Mouse (Mus musculus) MEL (cell line): ENCODE measurements around the gene Vsig8. TPM values are rescaled to one million over a fixed set of nuclear protein-coding genes. Genes with fewer than 3 reads are reported as not detected.

Experiments
- DNase-seq: peaks from one replicate; pipeline ENCODE4 v3.0.0; 2011; ENCODE audit warnings: low read depth, low spot score
- H3K27ac ChIP-seq: 2 replicates; pipeline ENCODE4 v1.5.1; 2012; ENCODE audit warnings: low read depth, mild to moderate bottlenecking, control low read depth, low read length, moderate library complexity; ENCODE audit not compliant: control insufficient read depth
- H3K27me3 ChIP-seq, 2 experiments: fragments of 150-350 bp in 1 of 2; sonication (generic) in 1 of 2; 2 replicates each; pipeline ENCODE4 v1.6.1; 2012; ENCODE audit warnings: low read length in 2 of 2, mild to moderate bottlenecking in 2 of 2, improper control_type of control experiment in 1 of 2, moderate library complexity in 1 of 2; ENCODE audit not compliant: insufficient read depth in 2 of 2, control insufficient read depth in 1 of 2
- H3K36me3 ChIP-seq, 2 experiments: 2 replicates each; pipeline ENCODE4 v1.6.1; 2012 to 2014; ENCODE audit warnings: low read length in 2 of 2, improper control_type of control experiment in 1 of 2, inconsistent platforms in 1 of 2, mild to moderate bottlenecking in 1 of 2; ENCODE audit not compliant: insufficient read depth in 2 of 2, control insufficient read depth in 1 of 2
- H3K4me1 ChIP-seq, 2 experiments: fragments of 150-350 bp in 1 of 2; sonication (generic) in 1 of 2; 2 replicates each; pipeline ENCODE4 v1.6.1; 2012; ENCODE audit warnings: low read length in 2 of 2, improper control_type of control experiment in 1 of 2, mild to moderate bottlenecking in 1 of 2; ENCODE audit not compliant: insufficient read depth in 2 of 2, control insufficient read depth in 1 of 2
- H3K4me3 ChIP-seq, 2 experiments: fragments of 150-350 bp in 1 of 2; sonication (generic) in 1 of 2; 2 replicates each; pipeline ENCODE4 v1.5.1; 2012; ENCODE audit warnings: low read depth in 2 of 2, low read length in 2 of 2, mild to moderate bottlenecking in 2 of 2, moderate library complexity in 2 of 2, control low read depth in 1 of 2, improper control_type of control experiment in 1 of 2; ENCODE audit not compliant: control insufficient read depth in 1 of 2, insufficient read depth in 1 of 2
- H3K79me2 ChIP-seq: 2 replicates; pipeline ENCODE4 v1.6.1; 2012; ENCODE audit warnings: mild to moderate bottlenecking, low read length, moderate library complexity; ENCODE audit not compliant: control insufficient read depth, poor library complexity, insufficient read depth
- H3K9ac ChIP-seq: 2 replicates; pipeline ENCODE4 v1.6.1; 2012; ENCODE audit warnings: low read depth, mild to moderate bottlenecking, control low read depth, low read length, moderate library complexity; ENCODE audit not compliant: control insufficient read depth, poor library complexity, severe bottlenecking
- H3K9me3 ChIP-seq: fragments of 150-350 bp; sonication (generic); replicated peaks from 2 replicates; pipeline ENCODE4 v1.6.1; 2012; ENCODE audit warnings: mild to moderate bottlenecking, low read length, improper control_type of control experiment, moderate library complexity; ENCODE audit not compliant: insufficient read depth
- BHLHE40 ChIP-seq: IDR thresholded peaks from 2 replicates; pipeline ENCODE4 v1.6.1; 2012; ENCODE audit warnings: low read depth, mild to moderate bottlenecking, inconsistent platforms, low read length, improper control_type of control experiment, borderline replicate concordance
- CHD1 ChIP-seq: IDR thresholded peaks from 2 replicates; pipeline ENCODE4 v1.6.1; 2012; ENCODE audit warnings: low read depth, mild to moderate bottlenecking, inconsistent platforms, low read length, improper control_type of control experiment
- CHD2 ChIP-seq: IDR thresholded peaks from 2 replicates; pipeline ENCODE4 v1.6.1; 2011; ENCODE audit warnings: low read length, improper control_type of control experiment
- E2F4 ChIP-seq: IDR thresholded peaks from 2 replicates; pipeline ENCODE4 v1.6.1; 2011; ENCODE audit warnings: low read depth, low read length, improper control_type of control experiment, borderline replicate concordance
- EP300 ChIP-seq, 2 experiments: IDR thresholded peaks; 2 replicates each; pipeline ENCODE4 v1.6.1; 2011; ENCODE audit warnings: improper control_type of control experiment in 2 of 2, low read length in 2 of 2, low read depth in 1 of 2, mild to moderate bottlenecking in 1 of 2
- ETS1 ChIP-seq: IDR thresholded peaks from 2 replicates; pipeline ENCODE4 v1.6.1; 2012; ENCODE audit warnings: low read depth, mild to moderate bottlenecking, inconsistent platforms, low read length, improper control_type of control experiment, moderate library complexity
- GABPA ChIP-seq: IDR thresholded peaks from 2 replicates; pipeline ENCODE4 v1.6.1; 2012; ENCODE audit warnings: low read depth, mild to moderate bottlenecking, inconsistent platforms, low read length, improper control_type of control experiment, moderate library complexity
- GATA1 ChIP-seq: IDR thresholded peaks from 2 replicates; pipeline ENCODE4 v1.6.1; 2011; ENCODE audit warnings: low read depth, low read length, improper control_type of control experiment
- HCFC1 ChIP-seq: IDR thresholded peaks from 2 replicates; pipeline ENCODE4 v1.6.1; 2012; ENCODE audit warnings: low read depth, mild to moderate bottlenecking, inconsistent platforms, low read length, improper control_type of control experiment, moderate library complexity
- JUND ChIP-seq: IDR thresholded peaks from 2 replicates; pipeline ENCODE4 v1.6.1; 2011; ENCODE audit warnings: low read depth, mild to moderate bottlenecking, improper control_type of control experiment, low read length
- MAZ ChIP-seq: IDR thresholded peaks from 2 replicates; pipeline ENCODE4 v1.6.1; 2012; ENCODE audit warnings: low read depth, mild to moderate bottlenecking, inconsistent platforms, low read length, improper control_type of control experiment
- MEF2A ChIP-seq: IDR thresholded peaks from 2 replicates; pipeline ENCODE4 v1.6.1; 2014; ENCODE audit warnings: low read depth, mild to moderate bottlenecking, inconsistent platforms, low read length, improper control_type of control experiment; ENCODE audit not compliant: poor library complexity, insufficient replicate concordance, severe bottlenecking; ENCODE audit errors: extremely low read depth
- MXI1 ChIP-seq: IDR thresholded peaks from 2 replicates; pipeline ENCODE4 v1.6.1; 2011; ENCODE audit warnings: mild to moderate bottlenecking, low read depth, low read length, improper control_type of control experiment
- MYB ChIP-seq: IDR thresholded peaks from 2 replicates; pipeline ENCODE4 v1.6.1; 2011; ENCODE audit warnings: mild to moderate bottlenecking, low read depth, low read length, improper control_type of control experiment
- MYC ChIP-seq: IDR thresholded peaks from 2 replicates; pipeline ENCODE4 v1.6.1; 2011; ENCODE audit warnings: low read depth, mild to moderate bottlenecking, low read length, improper control_type of control experiment, moderate library complexity
- POLR2A ChIP-seq, 2 experiments: IDR thresholded peaks; 2 replicates each; pipeline ENCODE4 v1.6.1; 2011 to 2012; ENCODE audit warnings: low read length in 2 of 2, mild to moderate bottlenecking in 2 of 2, control low read depth in 1 of 2, improper control_type of control experiment in 1 of 2, low read depth in 1 of 2, moderate library complexity in 1 of 2; ENCODE audit not compliant: control insufficient read depth in 1 of 2, insufficient read depth in 1 of 2, poor library complexity in 1 of 2
- POLR2AphosphoS2 ChIP-seq: IDR thresholded peaks from 2 replicates; pipeline ENCODE4 v1.6.1; 2011; ENCODE audit warnings: low read length, improper control_type of control experiment
- RAD21 ChIP-seq: IDR thresholded peaks from 2 replicates; pipeline ENCODE4 v1.6.1; 2011; ENCODE audit warnings: mild to moderate bottlenecking, low read depth, low read length, improper control_type of control experiment
- SIN3A ChIP-seq: IDR thresholded peaks from 2 replicates; pipeline ENCODE4 v1.6.1; 2012; ENCODE audit warnings: low read length, improper control_type of control experiment, inconsistent platforms
- SMC3 ChIP-seq: IDR thresholded peaks from 2 replicates; pipeline ENCODE4 v1.6.1; 2011; ENCODE audit warnings: low read depth, low read length, improper control_type of control experiment
- TAL1 ChIP-seq: IDR thresholded peaks from 2 replicates; pipeline ENCODE4 v1.6.1; 2012; ENCODE audit warnings: mild to moderate bottlenecking, inconsistent platforms, low read length, moderate library complexity, mixed read lengths
- TCF12 ChIP-seq: IDR thresholded peaks from 2 replicates; pipeline ENCODE4 v1.6.1; 2014; ENCODE audit warnings: low read depth, mild to moderate bottlenecking, inconsistent platforms, low read length, improper control_type of control experiment, moderate library complexity
- UBTF ChIP-seq: IDR thresholded peaks from 2 replicates; pipeline ENCODE4 v1.6.1; 2012; ENCODE audit warnings: low read depth, mild to moderate bottlenecking, inconsistent platforms, low read length, improper control_type of control experiment, moderate library complexity, borderline replicate concordance; ENCODE audit not compliant: insufficient read depth
- USF1 ChIP-seq: IDR thresholded peaks from 2 replicates; pipeline ENCODE4 v1.6.1; 2014; ENCODE audit warnings: low read depth, mild to moderate bottlenecking, inconsistent platforms, low read length, improper control_type of control experiment, moderate library complexity
- USF2 ChIP-seq, 2 experiments: IDR thresholded peaks; 2 replicates each; pipeline ENCODE4 v1.6.1; 2011 to 2012; ENCODE audit warnings: improper control_type of control experiment in 2 of 2, low read length in 2 of 2, borderline replicate concordance in 1 of 2, inconsistent platforms in 1 of 2, low read depth in 1 of 2, mild to moderate bottlenecking in 1 of 2; ENCODE audit not compliant: insufficient read depth in 1 of 2
- ZMIZ1 ChIP-seq: IDR thresholded peaks from 2 replicates; pipeline ENCODE4 v1.6.1; 2012; ENCODE audit warnings: low read depth, mild to moderate bottlenecking, inconsistent platforms, low read length, improper control_type of control experiment, moderate library complexity
- ZNF384 ChIP-seq: IDR thresholded peaks from 2 replicates; pipeline ENCODE4 v1.6.1; 2012; ENCODE audit warnings: low read depth, mild to moderate bottlenecking, inconsistent platforms, low read length, improper control_type of control experiment
- polyA plus RNA-seq, 2 experiments: library from polyadenylated mRNA; stranded (reverse) in 1 of 2; unstranded in 1 of 2; fragments of >175 nt in 1 of 2; fragments of >200 nt in 1 of 2; gene quantifications; 2 replicates each; pipeline versions ENCODE4 v1.2.1 to v1.2.4; 2012; ENCODE audit warnings: low replicate concordance in 2 of 2, low read depth in 1 of 2; ENCODE audit not compliant: insufficient read length in 2 of 2, insufficient read depth in 1 of 2, missing spikeins in 1 of 2
- total RNA-seq: library from RNA; depleted of rRNA; stranded (reverse); fragments of 300-350 nt; gene quantifications from 2 replicates; pipeline ENCODE4 v1.2.3, GENCODE M21; 2012

The Vsig8 gene
- total and polyA plus RNA-seq, 3 experiments = not detected

GRCm38 (mm10) chr1:172508172-172508571, 47.6 kb upstream of the Vsig8 start (continued):
- TF ChIP-seq POLR2AphosphoS2 (no peak), SIN3A (peak; percentile 77)

GRCm38 (mm10) chr1:172509235-172509634, 46.5 kb upstream of the Vsig8 start:
- H3K79me2 ChIP-seq = peaks cover 6% of the 10 kb centered on the region
- no peak overlapping the region for H3K9ac ChIP-seq
- H3K4me1 ChIP-seq = peaks cover 6 to 32% of the 10 kb centered on the region in 2 experiments
- TF ChIP-seq USF1 (no peak), HCFC1 (no peak), MYB (no peak), POLR2AphosphoS2 (no peak), RAD21 (no peak), USF2 (IDR thresholded peaks at IDR 0.05; ENCODE audit: borderline replicate concordance in 1 of 2, insufficient read depth in 1 of 2, low read depth in 1 of 2, low read length in 2 of 2) (no peak), SMC3 (no peak), POLR2A (IDR thresholded peaks at IDR 0.05; ENCODE audit: control insufficient read depth in 1 of 2, insufficient read depth in 1 of 2, low read depth in 1 of 2, low read length in 2 of 2, poor library complexity in 1 of 2) (no peak), TAL1 (no peak), MEF2A (no peak), MAZ (no peak), ZMIZ1 (no peak), EP300 (IDR thresholded peaks at IDR 0.05; ENCODE audit: low read depth in 1 of 2, low read length in 2 of 2) (no peak), GABPA (no peak), UBTF (no peak), GATA1 (no peak), CHD2 (no peak), E2F4 (no peak)
- peak; percentile 15 for DNase-seq
- H3K27me3 ChIP-seq = no peaks in the 10 kb centered on the region
- peaks cover 0 to 22% of the 10 kb centered on the region in 2 experiments; a peak in 2 of 4 replicates for H3K36me3 ChIP-seq
- H3K27ac ChIP-seq = peak overlapping the region; percentile 8; the same call in 1 of the 2 replicates
- H3K9me3 ChIP-seq = no peaks in the 10 kb centered on the region
- no peak overlapping the region for H3K4me3 ChIP-seq

GRCm38 (mm10) chr1:172509983-172510382, 45.8 kb upstream of the Vsig8 start:
- Histone ChIP-seq H3K4me1 (peaks cover 11 to 40% of the 10 kb centered on the region in 2 experiments), H3K79me2 (no peaks in the 10 kb centered on the region; the same call in 1 of the 2 replicates), H3K9ac (no peak overlapping the region), H3K27me3 (no peaks in the 10 kb centered on the region), H3K27ac (no peak overlapping the region), H3K36me3 (peaks cover 0 to 28% of the 10 kb centered on the region in 2 experiments; a peak in 2 of 4 replicates), H3K9me3 (no peaks in the 10 kb centered on the region), H3K4me3 (no peak overlapping the region)
- no peak for DNase-seq
- TF ChIP-seq BHLHE40 = no peak
- no peak for TF ChIP-seq POLR2A (IDR thresholded peaks at IDR 0.05; ENCODE audit: control insufficient read depth in 1 of 2, insufficient read depth in 1 of 2, low read depth in 1 of 2, low read length in 2 of 2, poor library complexity in 1 of 2)
- no peak for TF ChIP-seq HCFC1
- no peak for TF ChIP-seq TAL1
- TF ChIP-seq MYC = no peak
- no peak for TF ChIP-seq MAZ
- no peak for TF ChIP-seq ETS1
- TF ChIP-seq MEF2A = no peak
- TF ChIP-seq CHD1 = no peak
- TF ChIP-seq TCF12 = no peak
- TF ChIP-seq JUND = no peak
- no peak for TF ChIP-seq MYB
- no peak for TF ChIP-seq GATA1
- TF ChIP-seq ZNF384 = no peak
- no peak for TF ChIP-seq MXI1
